ENCODE assay signal across 16 mouse cellular contexts in the genomic region with DNA sequence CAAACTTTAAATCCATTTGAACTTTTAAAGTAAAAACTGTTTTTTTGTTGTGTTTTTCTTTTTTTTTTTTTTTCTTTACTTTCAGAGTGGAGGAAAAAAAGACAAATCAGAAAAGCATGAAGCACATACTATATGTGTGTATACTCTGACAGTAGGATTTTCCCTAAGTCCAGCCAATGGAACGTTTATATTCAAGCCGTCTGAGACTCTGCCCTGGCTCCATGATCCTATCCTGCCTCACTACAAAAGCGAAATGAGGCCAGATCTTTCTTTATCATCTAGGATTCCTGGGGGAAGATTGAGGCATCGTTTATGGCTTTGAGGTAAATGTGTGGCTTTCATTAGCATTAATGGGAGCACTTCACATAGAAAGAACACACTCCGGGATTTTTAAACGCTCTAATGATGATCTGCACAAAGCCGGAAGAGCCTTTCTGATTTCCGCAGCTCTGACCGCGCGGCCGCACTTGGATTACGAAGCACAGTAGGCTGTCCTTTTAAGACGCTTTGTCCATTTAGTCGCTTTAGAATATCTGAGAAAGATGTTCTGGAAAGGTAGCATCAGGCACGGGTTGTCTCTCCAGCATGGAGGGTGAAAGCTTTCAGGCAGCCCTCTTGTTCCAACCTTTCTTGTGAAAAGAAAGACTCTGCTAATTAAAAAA.
DNase-seq lines count a peak whose midpoint lies in the region; ATAC-seq and TF ChIP-seq lines count a peak whose summit lies in the region.
"Had no signal": no experiment of that assay in that cellular context is flagged by ENCODE, and none has a peak within 500 bp of the region (broad histone marks: within the 10 kb centered on the region; RNA-seq: fewer than 3 reads in every experiment).

No protein-coding gene starts in this region.

- ATAC-seq in midbrain, embryonic 14.5 days (ENCODE audit: low FRiP score, low TSS enrichment): no peak
- ATAC-seq: intestine, embryonic 16.5 days; lung, postnatal 0 days had no signal

- H3K4me2 ChIP-seq in midbrain, embryonic 14.5 days (ENCODE audit: low read length): peak overlapping the region; percentile 33
- H3K4me2 ChIP-seq: embryonic facial prominence, embryonic 12.5 days; hindbrain, embryonic 14.5 days; liver, embryonic 15.5 days had no signal

- H3K4me1 ChIP-seq in forebrain, embryonic 10.5 days: peaks cover 2% of the 10 kb centered on the region; the same call in 1 of the 2 replicates
- no peaks in the 10 kb centered on the region for H3K4me1 ChIP-seq in midbrain, embryonic 14.5 days (ENCODE audit: control insufficient read depth, insufficient read depth, low read length)
- H3K4me1 ChIP-seq: embryonic facial prominence, embryonic 12.5 days; liver, embryonic 15.5 days had no signal

- intact Hi-C loops in left cerebral cortex, adult 2 months (cut with DNase I): no loop called here

- H3K36me3 ChIP-seq in forebrain, embryonic 10.5 days (replicated peaks): no peaks in the 10 kb centered on the region
- H3K36me3 ChIP-seq in midbrain, embryonic 14.5 days (ENCODE audit: control insufficient read depth, insufficient read depth, low read length): no peaks in the 10 kb centered on the region
- H3K36me3 ChIP-seq: embryonic facial prominence, embryonic 12.5 days; liver, embryonic 15.5 days had no signal

- WGBS in forebrain, embryonic 10.5 days: 69% methylated on average over 16 of the region's 16 CpGs
- whole genome bisulfite sequencing in midbrain, embryonic 14.5 days: 51% methylated on average over 16 of the region's 16 CpGs

- no peak for DNase-seq in left cerebral cortex, adult 2 months (ENCODE audit: extremely low spot score in 1 of 2, low spot score in 2 of 2)
- no peak for DNase-seq in left cerebral cortex, adult 11 months (ENCODE audit: low spot score)
- DNase-seq in ZHBTc4 (ENCODE audit: low read depth, low spot score): peak; percentile 42
- no peak for DNase-seq in forebrain, embryonic 10.5 days (ENCODE audit: extremely low spot score, low spot score)
- peak; percentile 61 for DNase-seq in midbrain, embryonic 14.5 days
- DNase-seq in gastrocnemius, adult 18-20 months (ENCODE audit: low spot score): no peak
- DNase-seq in urinary bladder, postnatal 4 days (ENCODE audit: low spot score in 2 of 2): no peak
- DNase-seq: cerebellum, postnatal 25 days; heart, adult 18-20 months; spleen, adult 18-20 months; thymus, adult 2 months had no signal

- H3K27ac ChIP-seq in left cerebral cortex, adult 2 months: no peak overlapping the region
- H3K27ac ChIP-seq in forebrain, embryonic 10.5 days: peak overlapping the region; percentile 44; the same call in 1 of the 2 replicates
- no peak overlapping the region; the same call in 1 of the 2 replicates for H3K27ac ChIP-seq in midbrain, embryonic 14.5 days (replicated peaks; ENCODE audit: low read depth, low read length)
- H3K27ac ChIP-seq: embryonic facial prominence, embryonic 12.5 days; hindbrain, embryonic 14.5 days; liver, embryonic 15.5 days had no signal

- H3K9ac ChIP-seq in midbrain, embryonic 14.5 days (replicated peaks; ENCODE audit: low read length): no peak overlapping the region
- H3K9ac ChIP-seq: embryonic facial prominence, embryonic 12.5 days; hindbrain, embryonic 14.5 days; liver, embryonic 15.5 days had no signal

- H3K27me3 ChIP-seq in forebrain, embryonic 10.5 days (ENCODE audit: poor library complexity, severe bottlenecking): no peaks in the 10 kb centered on the region
- no peaks in the 10 kb centered on the region for H3K27me3 ChIP-seq in midbrain, embryonic 14.5 days (ENCODE audit: control insufficient read depth, insufficient read depth, low read length)
- H3K27me3 ChIP-seq: embryonic facial prominence, embryonic 12.5 days; liver, embryonic 15.5 days had no signal

- H3K9me3 ChIP-seq in forebrain, embryonic 10.5 days: no peaks in the 10 kb centered on the region
- no peaks in the 10 kb centered on the region for H3K9me3 ChIP-seq in midbrain, embryonic 14.5 days (ENCODE audit: control insufficient read depth, low read length)
- H3K9me3 ChIP-seq: embryonic facial prominence, embryonic 12.5 days; liver, embryonic 15.5 days had no signal

- TF ChIP-seq CTCF in left cerebral cortex, adult 2 months (IDR thresholded peaks at IDR 0.05): no peak

- H3K4me3 ChIP-seq in left cerebral cortex, adult 2 months: peak overlapping the region; percentile 30
- no peak overlapping the region for H3K4me3 ChIP-seq in forebrain, embryonic 10.5 days
- no peak overlapping the region for H3K4me3 ChIP-seq in midbrain, embryonic 14.5 days (replicated peaks; ENCODE audit: low read depth, low read length)
- H3K4me3 ChIP-seq: embryonic facial prominence, embryonic 12.5 days; liver, embryonic 15.5 days had no signal

Comparison
In these comparisons a context has a peak if more than half of its experiments do, and no peak if none do; other contexts are left out.
1. DNase-seq: peak in ZHBTc4 (single experiment) and midbrain, embryonic 14.5 days (single experiment); none in left cerebral cortex, adult 2 months (0 of 2), left cerebral cortex, adult 11 months (single experiment), forebrain, embryonic 10.5 days (single experiment), gastrocnemius, adult 18-20 months (single experiment) and urinary bladder, postnatal 4 days (0 of 2).